Mouse (Mus musculus) thymus, postnatal 0 days (tissue): ENCODE measurements around the gene AC131692.1. TPM values are rescaled to one million over a fixed set of nuclear protein-coding genes. Genes with fewer than 3 reads are reported as not detected.

Experiments
- DNase-seq: peaks from one replicate; pipeline ENCODE4 v3.0.0-alpha.2; 2015; ENCODE audit warnings: low spot score
- polyA plus RNA-seq: library from polyadenylated mRNA; unstranded; fragments of >200 nt; fragmentation: Nextera tagmentation; extraction: Ambion mirVana; gene quantifications from 2 replicates; pipeline ENCODE4 v1.2.1, GENCODE M21; 2015

Gene AC131692.1
- 0.27 TPM in 1 of 2 replicates, not detected in the other for polyA plus RNA-seq

DNA sequence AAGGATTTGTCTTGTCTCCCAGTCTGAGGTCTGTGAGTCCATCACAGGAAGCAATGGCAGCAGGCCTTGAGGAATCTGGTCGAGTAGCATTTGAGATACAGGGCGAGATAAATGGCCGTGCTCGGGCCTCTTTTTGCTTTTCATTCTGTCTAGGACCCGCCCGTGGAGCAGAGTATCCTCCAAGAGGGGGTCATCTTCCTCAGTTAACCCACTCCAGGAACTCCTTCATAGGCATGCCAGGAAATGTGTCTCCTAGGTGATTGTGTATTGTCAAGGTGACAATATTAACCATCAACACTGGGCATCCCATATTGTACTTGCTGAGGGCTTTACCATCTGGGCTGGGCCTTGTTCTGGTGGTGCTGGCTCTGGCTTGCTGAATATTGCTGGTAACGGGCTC, at the start of gene AC131692.1:
Gene AC131692.1, plus strand, starts transcription at position 301 of the 400 bp plus-strand sequence.
- no peak for DNase-seq

DNA sequence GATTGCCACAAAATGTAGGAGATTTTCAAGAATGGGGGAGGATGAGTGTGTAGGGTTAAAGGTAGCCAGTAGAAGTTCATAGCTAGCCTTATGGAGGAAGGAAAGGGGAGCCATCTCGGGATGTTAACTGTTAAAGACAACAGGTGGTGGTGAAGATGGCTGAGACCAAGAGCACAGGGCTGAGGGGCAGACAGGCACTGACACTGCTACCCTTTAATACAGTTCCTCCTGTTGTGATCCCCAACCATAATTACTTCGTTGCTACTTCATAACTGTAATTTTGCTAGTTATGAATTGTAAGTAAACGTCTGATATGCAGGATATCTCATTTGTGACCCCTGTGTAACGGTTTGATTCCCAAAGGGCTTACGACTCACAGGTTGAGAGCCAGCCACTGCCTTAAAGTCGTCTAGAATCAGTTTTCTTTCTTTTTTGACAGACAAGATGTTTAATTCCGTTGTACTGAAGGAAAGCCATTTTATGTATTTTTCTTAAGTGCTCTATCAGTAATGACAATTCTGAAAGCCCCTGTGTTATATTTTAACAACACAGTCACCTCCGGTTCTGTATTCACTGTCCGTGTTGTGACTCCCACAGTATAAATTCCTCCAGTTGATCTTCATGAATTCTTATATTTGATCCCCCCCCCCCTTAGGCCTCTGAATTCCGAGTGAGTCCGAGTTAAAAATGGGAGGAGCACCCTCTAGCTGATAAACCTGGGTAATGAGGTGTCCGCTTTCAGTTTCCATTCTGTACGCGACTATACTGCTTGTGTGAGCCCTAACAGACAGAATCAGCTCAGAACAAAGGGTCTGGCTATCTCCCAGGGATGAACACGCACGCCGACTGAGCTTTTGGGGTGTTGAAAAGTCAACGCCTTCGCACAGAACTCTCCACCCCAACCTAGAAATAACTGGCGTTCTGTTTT, 48.6 kb upstream of the AC131692.1 start:
- no peak for DNase-seq

DNA sequence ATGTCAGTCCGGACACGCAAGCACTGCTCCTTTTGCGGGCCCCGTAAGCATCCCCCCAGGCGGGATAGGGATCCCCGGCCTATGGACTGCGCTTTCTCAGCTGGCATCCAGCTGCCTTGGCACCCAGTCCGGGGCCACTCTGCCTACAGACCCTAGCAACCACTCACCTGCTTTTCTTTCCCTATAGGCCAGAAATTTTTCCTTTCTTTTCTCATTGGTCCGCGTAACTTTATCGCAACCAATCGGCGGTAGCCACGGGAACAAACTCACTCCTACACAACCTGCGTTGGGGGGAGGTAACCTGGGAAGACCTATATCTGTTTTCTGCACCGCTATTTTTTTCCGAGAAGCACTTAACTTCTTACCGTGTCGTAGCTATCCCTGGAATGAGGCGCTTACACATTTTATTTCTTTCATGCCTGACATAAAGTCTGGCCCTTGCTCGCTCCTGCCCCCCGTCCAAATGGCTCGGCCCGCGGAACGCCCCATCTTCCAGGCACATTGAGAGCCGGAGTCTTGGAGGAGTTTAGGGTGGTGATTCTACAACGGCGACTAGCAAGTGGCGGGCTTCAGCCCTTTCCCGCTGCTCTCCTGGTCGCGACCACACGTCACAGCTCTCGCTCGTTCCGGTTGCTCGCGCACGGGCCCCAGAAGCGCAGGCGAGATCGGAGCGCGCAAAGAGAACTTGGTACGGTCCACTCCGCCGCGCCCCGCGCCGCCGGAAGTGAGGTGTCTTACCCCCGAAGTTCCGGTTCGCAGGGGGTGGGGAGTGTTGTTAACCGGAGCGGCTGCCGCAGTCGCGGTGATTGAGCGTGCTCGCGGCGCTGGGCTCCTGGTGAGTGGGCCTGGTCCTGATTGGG, 47.7 kb upstream of the AC131692.1 start, which contains the start of gene Syvn1:
Gene Syvn1, plus strand, starts transcription at position 283 of the 860 bp plus-strand sequence.
- peak; percentile 95 for DNase-seq

DNA sequence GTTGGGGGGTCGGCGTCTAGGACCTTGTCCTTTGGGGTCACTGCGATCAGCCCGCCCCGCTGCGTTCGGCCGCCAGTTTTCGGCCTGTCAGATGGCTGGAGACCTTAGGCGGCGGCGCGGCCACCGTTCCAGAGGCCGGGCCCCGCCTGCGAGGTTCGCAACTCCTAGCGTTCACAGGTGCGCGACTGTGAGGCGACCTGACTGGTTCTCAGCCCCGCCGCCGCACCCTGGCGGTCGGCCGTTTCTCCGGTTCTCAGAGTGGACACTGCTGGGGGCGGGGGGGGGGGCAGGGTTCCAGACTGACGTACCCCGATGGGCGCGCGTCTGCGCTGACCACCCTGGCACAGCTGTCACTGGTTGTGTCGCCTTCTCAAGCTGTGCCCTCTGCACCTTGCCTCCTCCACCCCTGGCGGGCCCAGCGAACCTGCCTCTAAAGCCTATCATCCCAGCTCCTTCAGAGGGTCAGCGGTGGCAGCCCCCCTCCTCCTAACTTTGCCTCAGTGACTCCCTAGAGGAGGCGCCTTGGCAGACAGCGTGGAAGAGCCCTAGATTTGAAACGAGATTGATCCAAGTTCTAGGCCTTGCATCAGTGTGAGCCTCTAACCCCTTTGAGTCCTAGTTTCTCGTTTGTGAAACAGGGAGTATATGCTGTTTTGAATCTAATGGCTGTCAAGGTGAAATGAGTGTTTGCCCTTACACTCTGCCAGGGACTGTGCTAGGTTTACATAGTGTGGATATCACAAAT, 46.9 kb upstream of the AC131692.1 start:
- no peak for DNase-seq

DNA sequence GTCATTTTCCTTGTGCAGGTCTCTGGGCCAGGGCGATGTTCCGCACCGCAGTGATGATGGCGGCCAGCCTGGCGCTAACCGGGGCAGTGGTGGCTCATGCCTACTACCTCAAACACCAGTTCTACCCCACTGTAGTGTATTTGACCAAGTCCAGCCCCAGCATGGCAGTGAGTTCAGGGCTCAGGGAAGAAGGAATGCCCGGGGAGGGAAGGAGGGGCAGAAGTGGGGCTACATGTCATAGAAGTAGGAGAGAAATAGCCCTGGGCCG, 46.4 kb upstream of the AC131692.1 start:
- no peak for DNase-seq

DNA sequence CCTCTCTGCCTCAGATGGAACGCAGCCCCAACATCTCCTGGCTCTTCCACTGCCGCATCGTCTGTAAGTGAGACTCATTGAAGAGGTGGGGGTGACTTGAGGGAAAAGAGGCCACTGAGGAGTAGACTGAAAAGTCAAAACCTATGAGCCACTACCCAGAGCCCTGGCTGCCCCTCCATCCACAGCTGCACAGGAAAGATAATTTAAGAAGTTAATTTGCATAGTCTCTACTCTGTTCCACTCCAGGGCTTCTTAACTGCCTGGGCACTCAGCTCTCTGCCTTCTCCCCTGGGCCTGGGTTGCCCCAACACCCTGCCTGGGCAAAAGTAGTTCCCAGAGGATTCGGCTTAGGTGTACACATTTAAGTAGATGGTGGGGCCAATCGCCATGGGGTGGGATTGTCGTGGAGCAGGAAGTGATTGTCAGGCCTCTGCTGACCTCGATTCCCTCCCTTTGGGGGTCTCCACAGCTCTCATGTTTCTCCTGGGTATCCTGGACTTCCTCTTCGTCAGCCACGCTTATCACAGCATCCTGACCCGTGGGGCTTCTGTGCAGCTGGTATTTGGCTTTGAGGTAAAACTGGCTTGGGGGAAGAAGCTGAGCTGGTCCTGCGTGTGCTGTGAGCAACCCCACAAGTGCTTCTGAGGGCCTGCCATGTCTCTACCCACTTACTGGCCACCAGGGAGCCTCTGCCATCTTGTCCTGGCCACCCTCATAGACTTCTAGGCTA, 45.4 kb upstream of the AC131692.1 start:
- DNase-seq, result no peak

DNA sequence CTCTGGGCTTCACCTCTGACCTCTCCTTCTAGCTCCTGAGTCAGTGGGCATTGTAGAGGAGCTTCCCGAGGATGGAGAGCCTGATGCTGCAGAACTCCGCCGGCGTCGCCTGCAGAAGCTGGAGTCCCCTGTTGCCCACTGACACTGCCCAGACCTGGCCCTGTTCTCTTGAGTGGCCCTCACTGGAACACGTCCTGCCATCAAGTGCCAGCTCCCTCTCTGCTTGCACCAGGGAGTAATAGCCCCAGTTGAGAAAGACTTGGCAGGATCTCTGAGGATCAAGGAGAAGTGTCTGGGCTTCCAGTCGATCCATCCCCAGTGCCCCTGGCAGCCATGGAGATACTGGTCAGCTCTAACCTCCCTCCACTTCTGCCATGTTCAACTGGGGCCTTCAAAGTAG, 41.7 kb upstream of the AC131692.1 start:
- DNase-seq, result no peak

DNA sequence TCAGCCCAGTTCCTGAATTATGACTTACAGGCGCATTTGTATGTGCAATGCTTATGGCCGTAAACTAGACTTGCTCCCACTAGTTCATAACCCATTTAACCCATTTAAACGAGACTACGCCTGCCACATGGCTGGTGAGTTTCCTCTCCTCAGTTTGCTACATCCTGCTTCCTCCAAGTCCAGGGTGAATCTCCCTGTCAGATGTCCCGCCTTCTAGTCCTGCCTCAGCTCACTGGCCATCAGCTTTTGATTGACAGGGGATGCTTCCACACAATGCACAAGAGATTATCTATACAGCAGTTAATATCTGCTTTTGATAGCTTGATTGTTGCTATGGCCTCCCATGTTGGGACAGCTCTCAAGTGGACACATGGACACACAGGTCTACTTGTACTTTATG, 39.9 kb upstream of the AC131692.1 start:
- DNase-seq, result no peak

- no peak for DNase-seq
These were observed 37.5 kb upstream of the AC131692.1 start for GRCm38 (mm10) chr19:6056696-6057095.

DNA sequence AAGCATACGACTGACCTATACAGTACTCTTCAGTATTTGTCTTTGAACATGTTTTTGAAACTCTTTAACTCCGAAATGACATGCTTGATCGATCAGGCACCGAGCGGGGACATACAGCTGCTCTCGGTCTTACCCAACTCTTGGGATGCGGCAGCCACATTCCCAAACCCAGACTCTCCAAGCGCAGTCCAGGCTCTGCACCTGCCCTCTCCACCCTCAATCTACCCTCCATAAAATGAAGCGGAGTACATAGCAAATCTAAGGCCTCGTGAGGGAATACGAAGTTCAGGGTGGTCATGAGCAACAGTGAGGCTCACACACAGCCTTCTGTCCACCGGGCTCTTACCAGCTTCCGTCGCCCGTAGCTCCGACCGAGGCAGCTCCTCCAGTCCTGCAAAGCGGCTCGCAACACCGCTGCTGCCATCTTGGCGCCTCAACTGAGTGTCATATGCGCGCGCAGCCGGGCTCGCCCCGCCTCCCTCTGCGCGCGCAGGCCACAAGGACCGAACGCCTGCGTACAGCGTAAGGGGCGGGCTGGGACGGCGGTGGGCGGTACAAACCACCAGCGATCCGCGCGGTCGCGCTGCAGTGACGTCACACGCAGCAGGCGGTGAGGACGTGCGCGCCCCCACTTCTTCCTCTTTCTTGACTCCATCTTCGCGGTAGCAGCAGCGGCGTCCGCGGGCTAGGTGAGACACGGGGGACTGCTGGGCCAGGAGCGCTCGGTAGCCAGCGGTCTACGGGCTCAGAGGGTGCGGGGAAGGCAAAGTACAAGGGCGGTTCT, 36.7 kb upstream of the AC131692.1 start, which contains the start of the genes Mrpl49 and Fau:
Gene Mrpl49, minus strand, starts transcription at position 473 of the 784 bp plus-strand sequence.
Gene Fau, plus strand, starts transcription at position 532 of the 784 bp plus-strand sequence.
- peak; percentile 99 for DNase-seq

GRCm38 (mm10) chr19:6058513-6058912, 35.7 kb upstream of the AC131692.1 start:
- no peak for DNase-seq

GRCm38 (mm10) chr19:6058966-6059365, 35.3 kb upstream of the AC131692.1 start:
- DNase-seq, result no peak

GRCm38 (mm10) chr19:6061021-6061533, 33.1 kb upstream of the AC131692.1 start, which contains the start of gene Znhit2:
Gene Znhit2, plus strand, starts transcription at chr19:6061192.
- peak; percentile 97 for DNase-seq

DNA sequence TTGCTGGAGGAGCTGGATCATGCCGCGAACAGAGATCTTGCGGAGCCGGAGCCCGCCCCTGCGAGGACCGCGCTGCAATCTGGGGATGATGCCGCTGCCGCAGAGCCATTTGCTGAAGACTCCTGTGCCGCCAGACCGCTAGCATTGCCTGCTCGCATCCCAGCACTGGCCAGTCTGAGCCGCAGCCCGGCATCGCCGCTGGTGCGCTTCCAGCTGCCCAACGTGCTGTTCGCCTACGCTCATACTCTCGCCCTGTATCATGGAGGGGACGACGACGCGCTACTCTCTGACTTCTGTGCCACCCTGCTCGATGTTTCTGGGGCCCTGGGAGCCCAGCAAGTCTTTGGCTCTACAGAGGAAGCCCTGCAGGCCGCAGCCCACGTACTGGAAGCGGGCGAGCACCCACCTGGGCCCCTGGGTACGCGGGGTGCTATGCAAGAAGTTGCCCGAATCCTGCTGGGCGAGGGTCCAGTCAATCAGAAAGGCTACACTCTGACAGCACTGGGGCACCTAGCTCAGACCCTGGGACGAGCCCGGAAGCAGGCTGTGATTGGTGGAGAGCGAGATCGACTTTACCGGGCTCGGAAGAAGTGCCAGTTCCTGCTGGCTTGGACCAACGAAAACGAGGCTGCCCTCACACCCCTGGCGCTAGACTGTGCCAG, 32.4 kb upstream of the AC131692.1 start:
- peak; percentile 71 for DNase-seq

GRCm38 (mm10) chr19:6062418-6062817, 31.8 kb upstream of the AC131692.1 start:
- DNase-seq, result no peak

GRCm38 (mm10) chr19:6063081-6063480, 31.1 kb upstream of the AC131692.1 start:
- no peak for DNase-seq

- DNase-seq, result no peak
These were observed 27.6 kb upstream of the AC131692.1 start for GRCm38 (mm10) chr19:6066571-6066970.

DNA sequence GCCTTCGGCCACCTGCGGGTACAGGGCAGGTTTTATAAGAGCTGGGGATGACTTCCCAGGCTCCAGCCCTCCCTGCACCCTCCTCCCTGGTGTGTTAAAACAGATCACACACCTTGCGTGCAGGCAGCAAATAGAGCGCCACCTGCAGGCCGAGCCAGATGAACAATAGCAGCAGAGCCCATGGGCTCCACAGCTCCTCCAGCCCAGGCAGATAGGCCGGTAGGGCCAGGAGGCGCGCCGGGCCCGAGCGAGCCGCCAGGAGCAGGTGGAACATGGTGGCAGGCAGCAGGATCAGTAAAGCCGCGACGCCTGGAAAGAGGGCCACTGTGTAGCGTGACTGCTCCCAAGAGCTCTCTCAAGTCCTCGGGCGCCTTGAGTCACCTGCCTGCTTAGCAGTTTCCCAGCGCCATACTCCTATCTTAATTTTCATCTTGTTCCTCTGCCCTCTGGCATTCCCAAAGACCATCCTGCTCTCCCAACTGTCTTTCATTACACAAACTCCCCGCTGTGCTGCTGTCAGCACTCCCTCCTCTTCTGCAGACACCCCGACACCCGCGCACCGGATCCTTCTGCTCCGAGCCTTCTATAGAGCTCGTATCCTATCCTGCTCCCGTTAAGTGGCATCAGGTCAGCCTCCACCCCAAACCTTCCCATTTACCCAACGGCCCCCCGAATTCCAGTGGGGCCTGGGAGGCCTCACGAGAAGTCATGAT, 27.1 kb upstream of the AC131692.1 start:
- DNase-seq, result peak; percentile 88
